Mouse (Mus musculus): ENCODE measurements at regions not wholly inside any gene's neighbourhood (a gene's known extent, or its start where the extent isn't known, plus 50 kb on each side); places are given as distances from the start of the nearest gene placed in this dataset.

DNA sequence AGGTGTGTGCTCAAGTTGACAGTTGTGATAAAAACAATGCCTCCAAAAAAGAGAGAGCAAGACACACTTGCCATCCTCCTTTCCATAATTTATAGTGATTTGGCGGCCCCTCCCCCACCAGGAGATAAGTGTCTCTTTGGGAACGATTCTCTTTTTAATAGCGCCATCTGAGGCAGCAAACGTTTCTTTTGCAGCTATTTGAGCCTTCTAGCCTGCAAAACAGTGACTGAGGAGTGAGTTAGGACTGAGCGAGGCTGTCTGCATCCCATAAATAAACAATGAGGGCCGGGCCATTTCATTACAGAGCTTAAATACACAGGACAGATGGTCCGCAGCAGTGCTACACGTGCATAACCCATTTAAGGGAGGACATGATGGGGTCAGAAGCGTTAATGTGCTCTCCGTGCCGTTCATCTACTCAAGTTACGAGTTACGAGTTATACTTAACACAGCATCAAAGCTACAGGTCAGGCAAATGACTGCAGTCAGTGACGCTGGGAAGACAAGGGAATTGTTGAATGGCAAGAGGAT, 99.0 kb upstream of the Slc25a26 start:
- TF ChIP-seq NRF1 (IDR thresholded peaks at IDR 0.05; ENCODE audit: low read depth, low read length) (no peak), EP300 (IDR thresholded peaks at IDR 0.05; ENCODE audit: low read length) (no peak), TCF12 (IDR thresholded peaks at IDR 0.05; ENCODE audit: low read depth, low read length) (no peak), MAX (IDR thresholded peaks at IDR 0.05; ENCODE audit: low read length) (no peak), NELFE (IDR thresholded peaks at IDR 0.05; ENCODE audit: low read depth, low read length) (no peak), POLR2A (IDR thresholded peaks at IDR 0.05; ENCODE audit: low read depth, low read length) (no peak), CTCF (conservative IDR thresholded peaks at IDR 0.05 in 1 of 2, IDR thresholded peaks at IDR 0.05 in 1 of 2; ENCODE audit: low read depth in 2 of 2, low read length in 2 of 2) (no peak), USF2 (conservative IDR thresholded peaks at IDR 0.05; ENCODE audit: low read depth, low read length) (no peak), CHD1 (IDR thresholded peaks at IDR 0.05; ENCODE audit: low read depth, low read length) (no peak), E2F4 (IDR thresholded peaks at IDR 0.05; ENCODE audit: insufficient replicate concordance, low read depth, low read length) (no peak), MAZ (IDR thresholded peaks at IDR 0.05; ENCODE audit: low read depth, low read length) (no peak), KAT2A (IDR thresholded peaks at IDR 0.05; ENCODE audit: insufficient replicate concordance, low read length) (no peak), RAD21 (IDR thresholded peaks at IDR 0.05; ENCODE audit: low read depth, low read length) (no peak)

All from CH12.LX (cell line).